Mouse (Mus musculus): ENCODE data around the gene Trappc1. TPM values are rescaled to one million over a fixed set of nuclear protein-coding genes. Genes with fewer than 3 reads are reported as not detected.

Gene Trappc1
- polyA plus RNA-seq, 1 experiment = 72.3 TPM

DNA sequence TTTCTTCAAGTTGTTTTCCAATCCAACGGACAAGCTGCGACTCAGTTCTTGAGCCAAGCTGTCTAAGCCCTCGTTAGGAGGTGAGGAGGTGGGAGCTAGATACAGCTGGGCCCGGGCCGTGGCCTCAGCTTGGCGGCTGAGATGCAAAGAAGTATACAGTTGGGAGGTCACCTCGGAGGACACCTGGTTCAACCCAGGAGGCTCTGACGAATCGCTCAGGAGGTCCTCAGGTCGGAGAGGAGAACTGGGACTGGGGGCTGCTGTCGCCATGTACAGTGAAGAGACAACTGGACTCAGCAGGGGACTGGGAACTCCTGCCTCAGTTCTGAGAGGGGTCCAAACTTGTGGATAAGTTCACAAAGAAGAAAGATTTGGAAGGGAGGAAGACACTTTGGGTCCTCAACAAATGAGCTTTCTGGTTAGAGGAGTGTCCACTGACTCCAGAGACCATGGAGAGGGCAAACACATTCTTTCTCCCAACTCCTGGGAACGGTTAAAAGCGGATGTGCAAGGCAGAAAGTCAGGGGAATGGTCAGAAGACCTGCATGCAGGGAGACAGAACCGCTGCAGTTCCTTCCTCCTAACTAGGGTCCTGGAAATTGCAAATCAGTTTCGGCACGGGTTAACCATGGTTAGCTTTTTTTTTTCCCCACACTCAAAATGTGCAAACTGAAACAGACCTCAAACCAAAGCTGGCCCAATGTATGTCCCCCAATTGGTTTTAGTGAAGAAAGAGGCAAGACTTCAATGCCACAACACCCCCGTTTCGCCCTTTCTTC, 898 bp upstream of the Trappc1 start:
- peaks cover 10% of the 10 kb centered on the region; the same call in 1 of the 2 replicates for H3K4me1 ChIP-seq (ENCODE audit: control insufficient read depth, insufficient read depth, low read length)
- 12% methylated on average over 18 of the region's 18 CpGs for WGBS
- H3K27ac ChIP-seq (ENCODE audit: insufficient read depth, low read depth, low read length) = peak overlapping the region; percentile 62
- TF ChIP-seq POLR2A (IDR thresholded peaks at IDR 0.05; ENCODE audit: low read depth, low read length) (no peak), CTCF (conservative IDR thresholded peaks at IDR 0.05; ENCODE audit: insufficient read depth, insufficient read length, low read depth, low read length) (no peak)
- no peaks in the 10 kb centered on the region for H3K36me3 ChIP-seq (ENCODE audit: control insufficient read depth, insufficient read depth, low read length)
- no peaks in the 10 kb centered on the region for H3K27me3 ChIP-seq (replicated peaks; ENCODE audit: control insufficient read depth, insufficient read depth, low read length)
- H3K4me3 ChIP-seq (ENCODE audit: insufficient read depth, low read depth, low read length) = peak overlapping the region; percentile 68
- no peak for DNase-seq

DNA sequence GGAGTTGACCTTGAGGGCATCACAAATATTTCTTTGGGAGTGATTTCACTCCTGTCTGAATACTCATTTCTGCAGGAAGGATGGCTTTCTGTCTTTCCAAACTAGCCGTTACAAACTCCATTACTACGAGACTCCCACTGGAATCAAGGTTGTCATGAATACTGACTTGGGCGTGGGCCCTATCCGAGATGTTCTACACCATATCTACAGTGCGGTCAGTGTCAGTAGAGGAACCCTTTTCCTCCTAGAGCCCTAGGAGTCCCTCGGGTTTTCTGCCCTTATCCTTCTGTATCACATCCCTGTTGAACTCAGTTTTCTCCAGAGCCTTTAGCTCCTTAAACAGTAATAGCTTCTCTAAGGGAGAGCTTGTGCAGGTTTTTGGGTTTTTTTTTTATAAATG, 969 bp downstream of the Trappc1 start:
- Histone ChIP-seq H3K4me1 (ENCODE audit: control insufficient read depth, insufficient read depth, low read length) (peaks cover 10% of the 10 kb centered on the region; the same call in 1 of the 2 replicates), H3K4me3 (ENCODE audit: insufficient read depth, low read depth, low read length) (no peak overlapping the region), H3K27ac (ENCODE audit: insufficient read depth, low read depth, low read length) (no peak overlapping the region), H3K27me3 (replicated peaks; ENCODE audit: control insufficient read depth, insufficient read depth, low read length) (no peaks in the 10 kb centered on the region), H3K36me3 (ENCODE audit: control insufficient read depth, insufficient read depth, low read length) (no peaks in the 10 kb centered on the region)
- no peak for DNase-seq
- no peak for TF ChIP-seq CTCF (conservative IDR thresholded peaks at IDR 0.05; ENCODE audit: insufficient read depth, insufficient read length, low read depth, low read length)
- TF ChIP-seq POLR2A (IDR thresholded peaks at IDR 0.05; ENCODE audit: low read depth, low read length) = no peak
- 79% methylated on average over 6 of the region's 6 CpGs for WGBS

- Histone ChIP-seq H3K4me1 (ENCODE audit: control insufficient read depth, insufficient read depth, low read length) (peaks cover 10% of the 10 kb centered on the region; the same call in 1 of the 2 replicates), H3K27ac (ENCODE audit: insufficient read depth, low read depth, low read length) (no peak within 1 kb of the TSS), H3K4me3 (ENCODE audit: insufficient read depth, low read depth, low read length) (peak within 1 kb of the TSS; percentile 43), H3K27me3 (replicated peaks; ENCODE audit: control insufficient read depth, insufficient read depth, low read length) (no peaks in the 10 kb centered on the region), H3K36me3 (ENCODE audit: control insufficient read depth, insufficient read depth, low read length) (no peaks in the 10 kb centered on the region)
- TF ChIP-seq POLR2A (IDR thresholded peaks at IDR 0.05; ENCODE audit: low read depth, low read length) (no peak), CTCF (conservative IDR thresholded peaks at IDR 0.05; ENCODE audit: insufficient read depth, insufficient read length, low read depth, low read length) (no peak)
- peak; percentile 95 for DNase-seq
- 10% methylated on average over 26 of the region's 26 CpGs for WGBS
These were observed 2.0 kb downstream of the Trappc1 start, which contains the start of gene Kcnab3 for GRCm38 (mm10) chr11:69325628-69326407. TSS of gene Kcnab3 (plus strand) at chr11:69326258.

DNA sequence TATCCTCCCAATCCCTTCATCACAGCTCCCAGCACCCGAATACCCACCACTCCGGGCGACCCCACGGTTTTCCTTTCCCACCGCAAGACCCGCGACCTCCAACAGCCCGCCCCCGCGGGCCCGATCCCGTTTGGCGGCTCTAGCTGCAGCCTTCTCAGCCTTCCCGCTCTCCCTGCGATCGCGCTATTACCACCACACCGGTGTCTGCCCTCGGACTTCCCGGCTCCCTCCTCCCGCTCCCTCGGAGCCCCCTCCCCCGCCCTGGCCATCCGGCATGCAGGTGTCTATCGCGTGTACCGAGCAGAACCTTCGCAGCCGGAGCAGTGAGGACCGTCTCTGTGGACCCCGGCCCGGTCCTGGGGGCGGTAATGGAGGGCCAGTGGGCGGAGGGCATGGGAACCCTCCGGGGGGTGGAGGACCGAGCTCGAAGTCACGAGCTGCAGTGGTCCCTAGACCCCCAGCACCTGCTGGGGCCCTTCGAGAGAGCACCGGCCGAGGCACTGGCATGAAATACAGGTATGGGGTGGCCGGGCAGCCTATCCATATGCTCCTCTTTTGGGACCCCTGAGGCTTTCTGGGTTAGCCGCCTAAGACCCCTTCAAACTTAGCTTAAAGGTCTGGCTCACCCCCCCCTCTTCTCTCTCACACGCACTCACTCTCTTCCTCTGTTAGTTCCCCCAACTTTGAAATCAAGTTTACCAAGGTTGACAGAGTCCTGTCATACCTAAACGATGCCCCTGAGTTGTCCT, 2.8 kb downstream of the Trappc1 start:
- no peak for DNase-seq
- H3K4me1 ChIP-seq (ENCODE audit: control insufficient read depth, insufficient read depth, low read length) = peaks cover 14% of the 10 kb centered on the region; the same call in 1 of the 2 replicates
- no peaks in the 10 kb centered on the region for H3K36me3 ChIP-seq (ENCODE audit: control insufficient read depth, insufficient read depth, low read length)
- TF ChIP-seq CTCF (conservative IDR thresholded peaks at IDR 0.05; ENCODE audit: insufficient read depth, insufficient read length, low read depth, low read length) (no peak), POLR2A (IDR thresholded peaks at IDR 0.05; ENCODE audit: low read depth, low read length) (no peak)
- no peak overlapping the region for H3K27ac ChIP-seq (ENCODE audit: insufficient read depth, low read depth, low read length)
- 3% methylated on average over 45 of the region's 45 CpGs for WGBS
- H3K27me3 ChIP-seq (replicated peaks; ENCODE audit: control insufficient read depth, insufficient read depth, low read length) = no peaks in the 10 kb centered on the region
- H3K4me3 ChIP-seq (ENCODE audit: insufficient read depth, low read depth, low read length) = peak overlapping the region; percentile 43

GRCm38 (mm10) chr11:69327157-69327442, 3.3 kb downstream of the Trappc1 start:
- Histone ChIP-seq H3K36me3 (ENCODE audit: control insufficient read depth, insufficient read depth, low read length) (no peaks in the 10 kb centered on the region), H3K4me1 (ENCODE audit: control insufficient read depth, insufficient read depth, low read length) (peaks cover 17% of the 10 kb centered on the region; the same call in 1 of the 2 replicates), H3K4me3 (ENCODE audit: insufficient read depth, low read depth, low read length) (no peak overlapping the region), H3K27ac (ENCODE audit: insufficient read depth, low read depth, low read length) (no peak overlapping the region), H3K27me3 (replicated peaks; ENCODE audit: control insufficient read depth, insufficient read depth, low read length) (no peaks in the 10 kb centered on the region)
- DNase-seq = no peak
- 48% methylated on average over 9 of the region's 9 CpGs for WGBS
- TF ChIP-seq CTCF (conservative IDR thresholded peaks at IDR 0.05; ENCODE audit: insufficient read depth, insufficient read length, low read depth, low read length) = no peak
- no peak for TF ChIP-seq POLR2A (IDR thresholded peaks at IDR 0.05; ENCODE audit: low read depth, low read length)

DNA sequence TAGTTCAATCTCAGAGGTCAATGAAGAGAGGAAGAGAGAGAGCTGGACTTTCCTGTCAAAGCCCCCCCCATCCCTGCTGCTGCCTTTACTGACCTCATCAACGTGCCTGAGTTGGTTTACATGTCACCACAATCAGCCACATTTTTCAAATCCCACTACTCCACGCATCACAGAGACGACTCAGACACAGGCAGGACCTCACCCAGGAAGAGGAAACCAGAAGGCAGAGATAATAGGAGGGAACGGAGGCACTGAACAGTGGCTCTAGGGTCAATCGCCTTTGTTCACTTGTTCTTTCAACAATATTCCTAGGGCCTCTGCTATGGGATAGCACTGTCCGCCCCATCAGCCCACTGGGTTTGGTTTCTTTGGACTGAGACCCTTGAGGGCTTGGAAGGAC, 3.9 kb downstream of the Trappc1 start:
- Histone ChIP-seq H3K27me3 (replicated peaks; ENCODE audit: control insufficient read depth, insufficient read depth, low read length) (no peaks in the 10 kb centered on the region), H3K4me3 (ENCODE audit: insufficient read depth, low read depth, low read length) (no peak overlapping the region), H3K36me3 (ENCODE audit: control insufficient read depth, insufficient read depth, low read length) (no peaks in the 10 kb centered on the region), H3K4me1 (ENCODE audit: control insufficient read depth, insufficient read depth, low read length) (peaks cover 16% of the 10 kb centered on the region; the same call in 1 of the 2 replicates), H3K27ac (ENCODE audit: insufficient read depth, low read depth, low read length) (no peak overlapping the region)
- WGBS = 72% methylated on average over 6 of the region's 6 CpGs
- DNase-seq = no peak
- TF ChIP-seq POLR2A (IDR thresholded peaks at IDR 0.05; ENCODE audit: low read depth, low read length) (no peak), CTCF (conservative IDR thresholded peaks at IDR 0.05; ENCODE audit: insufficient read depth, insufficient read length, low read depth, low read length) (no peak)

Measured in kidney, adult 2 months (tissue).